Mouse (Mus musculus): Measurements from ENCODE around the gene Fbxw7. TPM values are rescaled to one million over a fixed set of nuclear protein-coding genes. Genes with fewer than 3 reads are reported as not detected.

The Fbxw7 gene
- polyA plus RNA-seq, 1 experiment from 2014 or later: 15.5 TPM

DNA sequence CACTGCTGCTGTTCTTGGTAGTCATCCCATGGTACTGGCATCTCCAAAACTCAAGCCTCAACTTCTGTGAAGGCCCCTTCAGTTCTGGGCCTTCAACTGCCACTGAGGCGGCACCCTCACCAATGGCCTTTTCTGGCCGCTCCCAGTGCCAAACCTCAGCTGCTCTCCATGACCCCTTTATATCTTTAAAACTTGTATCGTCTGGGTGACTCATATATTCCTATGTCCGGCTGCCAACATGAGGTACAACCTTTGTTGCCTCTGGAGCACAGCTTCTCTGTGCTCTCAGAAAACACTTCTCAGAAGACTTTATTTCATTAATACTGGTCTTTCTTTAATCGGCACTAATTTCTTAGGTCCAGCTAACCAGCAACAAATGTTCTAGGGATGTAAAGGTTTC, 75.9 kb downstream of the Fbxw7 start:
- WGBS: 94% methylated on average over 5 of the region's 5 CpGs
- Histone ChIP-seq H3K4me1 (ENCODE audit: control insufficient read depth, insufficient read depth, low read length) (no peaks in the 10 kb centered on the region), H3K4me3 (ENCODE audit: low read depth, low read length) (no peak overlapping the region), H3K36me3 (ENCODE audit: control insufficient read depth, insufficient read depth, low read length) (no peaks in the 10 kb centered on the region), H3K27ac (ENCODE audit: low read depth, low read length) (no peak overlapping the region), H3K9ac (ENCODE audit: low read length) (no peak overlapping the region), H3K27me3 (ENCODE audit: control insufficient read depth, insufficient read depth, low read length) (no peaks in the 10 kb centered on the region), H3K9me3 (ENCODE audit: control insufficient read depth, low read length) (no peaks in the 10 kb centered on the region), H3K4me2 (no peak overlapping the region)
- DNase-seq (ENCODE audit: low spot score, missing footprints) (no peak), ATAC-seq (ENCODE audit: low FRiP score) (no peak)

DNA sequence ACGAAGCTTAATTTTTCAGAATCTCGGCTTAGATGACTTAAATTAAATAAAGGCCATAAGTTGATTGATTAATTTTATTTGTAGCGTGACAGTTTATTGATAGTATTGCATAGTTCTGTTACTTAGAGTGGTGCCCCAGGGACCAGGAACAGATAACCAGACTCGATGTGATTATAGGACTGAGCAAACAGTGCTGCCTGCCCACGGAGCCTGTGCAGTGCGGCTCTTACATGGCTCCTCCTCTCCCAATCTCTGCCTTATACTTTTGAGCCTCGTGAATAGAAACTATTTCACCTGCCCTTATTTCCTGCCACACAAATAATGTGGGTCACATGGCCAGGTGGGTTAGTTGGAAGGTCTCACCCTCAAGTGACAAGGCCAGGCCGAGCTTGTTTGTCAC, 82.9 kb downstream of the Fbxw7 start:
- H3K9me3 ChIP-seq (ENCODE audit: control insufficient read depth, low read length): no peaks in the 10 kb centered on the region
- no peaks in the 10 kb centered on the region for H3K4me1 ChIP-seq (ENCODE audit: control insufficient read depth, insufficient read depth, low read length)
- no peak for ATAC-seq (ENCODE audit: low FRiP score)
- H3K36me3 ChIP-seq (ENCODE audit: control insufficient read depth, insufficient read depth, low read length): no peaks in the 10 kb centered on the region
- H3K9ac ChIP-seq (ENCODE audit: low read length): no peak overlapping the region
- 93% methylated on average over 8 of the region's 8 CpGs for WGBS
- no peak for DNase-seq (ENCODE audit: low spot score, missing footprints)
- H3K27ac ChIP-seq (ENCODE audit: low read depth, low read length): no peak overlapping the region
- no peak overlapping the region for H3K4me3 ChIP-seq (ENCODE audit: low read depth, low read length)
- no peaks in the 10 kb centered on the region for H3K27me3 ChIP-seq (ENCODE audit: control insufficient read depth, insufficient read depth, low read length)
- H3K4me2 ChIP-seq: no peak overlapping the region

DNA sequence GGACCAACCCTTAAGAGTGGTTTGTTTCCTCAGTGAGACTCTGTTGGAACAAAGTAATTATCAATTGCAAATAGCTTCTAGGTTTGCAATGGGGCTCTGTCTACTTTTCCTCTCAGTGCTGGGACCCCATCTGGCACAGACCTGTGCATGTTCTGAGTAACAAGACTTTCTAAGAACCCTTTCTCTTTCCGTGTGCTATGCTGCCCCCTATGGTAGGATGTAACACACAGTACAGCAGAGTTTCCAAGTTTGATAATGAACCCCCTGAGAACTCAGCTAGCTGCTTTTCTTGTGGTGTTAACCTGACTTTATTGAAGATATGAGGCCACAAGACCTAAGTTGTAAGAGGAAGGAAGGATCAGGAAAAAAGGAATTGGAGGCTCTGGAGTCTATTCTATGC, 91.5 kb downstream of the Fbxw7 start:
- no peak overlapping the region for H3K27ac ChIP-seq (ENCODE audit: low read depth, low read length)
- no peak overlapping the region for H3K4me2 ChIP-seq
- no peak overlapping the region for H3K4me3 ChIP-seq (ENCODE audit: low read depth, low read length)
- no peak for ATAC-seq (ENCODE audit: low FRiP score)
- no peaks in the 10 kb centered on the region for H3K36me3 ChIP-seq (ENCODE audit: control insufficient read depth, insufficient read depth, low read length)
- H3K9ac ChIP-seq (ENCODE audit: low read length): no peak overlapping the region
- DNase-seq (ENCODE audit: low spot score, missing footprints): no peak
- no peaks in the 10 kb centered on the region for H3K27me3 ChIP-seq (ENCODE audit: control insufficient read depth, insufficient read depth, low read length)
- no peaks in the 10 kb centered on the region for H3K4me1 ChIP-seq (ENCODE audit: control insufficient read depth, insufficient read depth, low read length)
- WGBS: 25% methylated on average over 1 of the region's 1 CpGs
- H3K9me3 ChIP-seq (ENCODE audit: control insufficient read depth, low read length): no peaks in the 10 kb centered on the region

DNA sequence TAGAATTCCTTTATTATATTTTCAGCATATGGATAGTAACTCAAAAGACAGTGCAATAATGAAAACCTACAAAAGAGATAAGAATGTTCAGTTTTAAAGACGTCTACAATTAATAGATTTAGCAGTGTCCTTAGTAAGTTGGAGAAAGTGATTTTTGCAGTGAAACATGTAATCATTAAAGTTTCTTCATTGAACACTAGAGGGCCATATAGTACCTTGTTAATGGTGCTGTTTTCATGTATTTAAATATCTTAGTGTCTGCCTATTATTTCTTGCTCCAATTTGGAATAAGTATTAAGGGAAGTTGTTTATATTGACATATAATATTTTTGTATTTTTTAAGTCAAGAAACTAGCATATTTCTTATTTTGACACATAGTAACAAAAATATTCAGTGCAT, 99.2 kb downstream of the Fbxw7 start:
- no peak overlapping the region for H3K27ac ChIP-seq (ENCODE audit: low read depth, low read length)
- H3K4me1 ChIP-seq (ENCODE audit: control insufficient read depth, insufficient read depth, low read length): no peaks in the 10 kb centered on the region
- H3K9me3 ChIP-seq (ENCODE audit: control insufficient read depth, low read length): no peaks in the 10 kb centered on the region
- no peaks in the 10 kb centered on the region for H3K27me3 ChIP-seq (ENCODE audit: control insufficient read depth, insufficient read depth, low read length)
- no peak overlapping the region for H3K9ac ChIP-seq (ENCODE audit: low read length)
- no peaks in the 10 kb centered on the region for H3K36me3 ChIP-seq (ENCODE audit: control insufficient read depth, insufficient read depth, low read length)
- H3K4me3 ChIP-seq (ENCODE audit: low read depth, low read length): no peak overlapping the region
- DNase-seq (ENCODE audit: low spot score, missing footprints): no peak
- 67% methylated on average over 1 of the region's 1 CpGs for WGBS
- ATAC-seq (ENCODE audit: low FRiP score): no peak
- H3K4me2 ChIP-seq: no peak overlapping the region

DNA sequence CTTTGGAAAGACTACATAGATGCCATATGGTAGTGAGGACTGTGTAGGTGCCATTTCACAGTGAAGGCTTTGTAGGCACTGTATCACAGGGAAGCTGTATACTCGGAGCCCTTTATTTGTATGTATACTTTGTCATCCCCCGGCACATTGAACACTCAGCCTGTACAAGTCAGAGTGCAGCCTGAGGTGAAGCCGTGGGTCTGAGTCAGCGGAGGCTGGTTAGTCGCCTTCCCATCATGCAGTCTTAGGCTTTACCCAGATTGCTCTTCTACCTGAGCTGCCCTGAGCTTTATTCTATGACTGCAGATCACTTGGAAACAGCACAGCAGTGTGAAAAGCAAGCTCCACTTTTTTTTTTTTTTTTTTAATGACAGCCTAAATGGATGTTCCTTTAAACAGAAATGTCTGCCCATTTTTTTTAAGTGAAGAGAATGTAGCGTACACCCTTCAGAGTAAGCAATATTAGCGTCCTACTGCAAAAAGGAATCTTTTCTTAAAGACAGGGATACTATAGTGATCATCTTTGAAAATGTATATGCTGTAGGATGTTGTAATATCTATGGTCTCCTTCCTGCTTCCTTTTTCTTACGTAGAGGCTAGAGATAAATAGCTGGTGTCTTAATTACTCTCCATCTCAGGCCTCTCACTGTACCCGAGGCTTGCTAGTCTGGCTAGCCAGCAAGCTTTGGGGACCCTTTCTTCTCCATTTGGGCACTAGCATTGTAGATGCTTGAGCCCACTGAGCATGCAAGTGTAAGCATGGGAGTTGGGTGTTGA, 103.0 kb downstream of the Fbxw7 start:
- Histone ChIP-seq H3K4me3 (ENCODE audit: low read depth, low read length) (no peak overlapping the region), H3K4me2 (no peak overlapping the region), H3K36me3 (ENCODE audit: control insufficient read depth, insufficient read depth, low read length) (no peaks in the 10 kb centered on the region), H3K9ac (ENCODE audit: low read length) (no peak overlapping the region), H3K4me1 (ENCODE audit: control insufficient read depth, insufficient read depth, low read length) (no peaks in the 10 kb centered on the region), H3K27ac (ENCODE audit: low read depth, low read length) (no peak overlapping the region), H3K27me3 (ENCODE audit: control insufficient read depth, insufficient read depth, low read length) (no peaks in the 10 kb centered on the region), H3K9me3 (ENCODE audit: control insufficient read depth, low read length) (no peaks in the 10 kb centered on the region)
- no peak for ATAC-seq (ENCODE audit: low FRiP score)
- WGBS: 91% methylated on average over 9 of the region's 9 CpGs
- DNase-seq (ENCODE audit: low spot score, missing footprints): no peak

DNA sequence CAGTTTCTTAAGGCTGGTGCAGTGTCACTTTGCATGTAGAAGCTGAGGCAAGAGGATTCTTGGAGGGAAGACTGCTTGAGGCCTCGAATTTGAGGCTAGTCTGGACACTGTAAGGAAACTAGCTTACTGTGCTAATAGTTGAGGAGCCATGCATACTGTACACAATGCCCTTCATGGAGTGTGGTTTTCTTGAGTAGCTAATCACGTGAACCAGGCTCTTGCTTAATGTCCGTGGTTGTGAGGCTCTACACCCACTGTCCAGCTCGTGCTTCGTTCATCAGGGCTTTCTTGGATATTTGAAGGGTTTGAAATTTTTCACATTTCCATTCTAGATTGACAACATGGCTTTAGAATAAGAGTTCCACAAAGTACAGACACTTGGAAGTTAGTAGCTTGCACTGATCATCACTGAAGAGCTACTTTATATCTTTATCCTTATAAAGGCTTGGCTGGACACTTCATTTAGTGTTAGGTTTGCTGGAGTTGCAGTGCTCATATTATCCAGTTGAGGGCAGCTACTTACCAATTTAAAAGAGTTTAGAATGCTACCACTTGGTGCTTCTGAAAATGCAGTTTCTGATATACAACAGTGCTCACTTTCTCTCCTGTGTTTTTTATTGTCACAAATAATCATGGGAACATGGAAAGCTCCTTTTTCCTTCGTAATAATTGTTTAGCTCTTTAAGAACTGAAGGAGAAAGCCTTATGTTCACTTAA, 106.8 kb downstream of the Fbxw7 start:
- H3K4me2 ChIP-seq: no peak overlapping the region
- no peaks in the 10 kb centered on the region for H3K4me1 ChIP-seq (ENCODE audit: control insufficient read depth, insufficient read depth, low read length)
- H3K4me3 ChIP-seq (ENCODE audit: low read depth, low read length): no peak overlapping the region
- ATAC-seq (ENCODE audit: low FRiP score) (no peak), DNase-seq (ENCODE audit: low spot score, missing footprints) (no peak)
- WGBS: 82% methylated on average over 6 of the region's 6 CpGs
- no peaks in the 10 kb centered on the region for H3K9me3 ChIP-seq (ENCODE audit: control insufficient read depth, low read length)
- H3K27me3 ChIP-seq (ENCODE audit: control insufficient read depth, insufficient read depth, low read length): no peaks in the 10 kb centered on the region
- H3K36me3 ChIP-seq (ENCODE audit: control insufficient read depth, insufficient read depth, low read length): no peaks in the 10 kb centered on the region
- H3K9ac ChIP-seq (ENCODE audit: low read length): no peak overlapping the region
- H3K27ac ChIP-seq (ENCODE audit: low read depth, low read length): no peak overlapping the region

DNA sequence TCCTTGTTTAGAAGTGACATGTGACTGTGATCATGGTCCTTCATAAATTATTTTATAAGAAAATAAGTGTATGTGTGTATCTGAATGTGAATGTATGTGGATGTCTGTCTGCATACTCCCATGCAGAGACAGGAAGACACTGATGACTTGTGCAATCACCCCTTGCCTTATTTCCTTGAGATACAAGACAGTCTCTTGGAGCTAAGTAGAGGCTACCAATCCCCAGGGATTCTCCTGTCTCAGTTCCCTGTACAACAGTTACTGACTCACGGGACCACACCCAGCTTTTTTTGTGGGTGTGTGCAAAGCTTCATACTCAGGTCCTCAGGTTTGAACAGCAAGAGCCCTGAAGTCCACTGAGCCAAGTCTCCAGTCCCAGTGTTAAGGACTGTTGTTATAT, 108.2 kb downstream of the Fbxw7 start:
- Histone ChIP-seq H3K36me3 (ENCODE audit: control insufficient read depth, insufficient read depth, low read length) (no peaks in the 10 kb centered on the region), H3K9ac (ENCODE audit: low read length) (no peak overlapping the region), H3K27me3 (ENCODE audit: control insufficient read depth, insufficient read depth, low read length) (no peaks in the 10 kb centered on the region), H3K4me1 (ENCODE audit: control insufficient read depth, insufficient read depth, low read length) (no peaks in the 10 kb centered on the region), H3K4me2 (no peak overlapping the region), H3K9me3 (ENCODE audit: control insufficient read depth, low read length) (no peaks in the 10 kb centered on the region), H3K27ac (ENCODE audit: low read depth, low read length) (no peak overlapping the region), H3K4me3 (ENCODE audit: low read depth, low read length) (no peak overlapping the region)
- DNase-seq (ENCODE audit: low spot score, missing footprints): no peak
- 84% methylated on average over 1 of the region's 1 CpGs for WGBS
- no peak for ATAC-seq (ENCODE audit: low FRiP score)

DNA sequence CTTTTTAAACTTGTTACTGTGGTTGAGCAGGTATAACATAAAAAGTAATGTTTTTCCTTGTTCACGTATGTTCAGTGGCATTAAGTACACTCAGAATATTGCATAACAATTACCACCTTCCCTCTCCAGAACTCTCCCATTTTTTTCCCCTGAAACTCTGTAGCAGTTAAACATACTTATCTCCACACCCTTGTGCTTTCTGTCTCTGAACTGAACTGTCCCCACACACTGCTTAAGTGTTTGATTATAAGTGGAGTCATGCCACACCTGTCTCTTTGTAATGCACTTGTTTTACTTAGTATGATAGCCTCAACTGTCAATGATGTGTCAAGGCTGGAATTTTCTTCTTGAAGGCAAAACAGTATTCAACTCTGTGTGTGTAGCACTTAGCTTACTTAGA, 108.6 kb downstream of the Fbxw7 start:
- Histone ChIP-seq H3K36me3 (ENCODE audit: control insufficient read depth, insufficient read depth, low read length) (no peaks in the 10 kb centered on the region), H3K27ac (ENCODE audit: low read depth, low read length) (no peak overlapping the region), H3K27me3 (ENCODE audit: control insufficient read depth, insufficient read depth, low read length) (no peaks in the 10 kb centered on the region), H3K4me1 (ENCODE audit: control insufficient read depth, insufficient read depth, low read length) (no peaks in the 10 kb centered on the region), H3K9me3 (ENCODE audit: control insufficient read depth, low read length) (no peaks in the 10 kb centered on the region), H3K4me2 (no peak overlapping the region), H3K9ac (ENCODE audit: low read length) (no peak overlapping the region), H3K4me3 (ENCODE audit: low read depth, low read length) (no peak overlapping the region)
- ATAC-seq (ENCODE audit: low FRiP score) (no peak), DNase-seq (ENCODE audit: low spot score, missing footprints) (no peak)
- 91% methylated on average over 1 of the region's 1 CpGs for WGBS

DNA sequence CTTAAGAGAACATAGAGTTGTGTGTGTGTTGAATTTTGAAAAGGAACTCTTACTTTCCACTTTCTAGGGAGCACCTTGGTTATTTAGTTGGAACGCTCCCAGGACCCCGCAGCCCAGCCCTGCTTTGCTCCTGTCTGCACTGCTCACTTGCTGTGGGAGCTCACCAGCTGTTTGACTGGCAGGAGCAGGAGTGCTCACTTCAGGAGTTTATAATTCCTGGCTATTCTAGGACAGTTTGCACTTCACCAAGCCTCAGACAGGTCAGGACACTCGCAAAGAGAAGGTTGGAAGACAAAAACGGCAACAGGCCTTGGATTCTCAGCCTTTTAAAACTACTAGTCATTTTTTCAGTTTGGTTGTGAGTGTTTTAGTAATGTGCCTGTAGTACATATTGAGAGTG, 110.2 kb downstream of the Fbxw7 start:
- DNase-seq (ENCODE audit: low spot score, missing footprints): no peak
- WGBS: 78% methylated on average over 4 of the region's 4 CpGs

More for the DNA sequence above, 110.2 kb downstream of the Fbxw7 start:
- no peak overlapping the region for H3K4me3 ChIP-seq (ENCODE audit: low read depth, low read length)
- no peak overlapping the region for H3K27ac ChIP-seq (ENCODE audit: low read depth, low read length)
- no peaks in the 10 kb centered on the region for H3K36me3 ChIP-seq (ENCODE audit: control insufficient read depth, insufficient read depth, low read length)
- H3K4me1 ChIP-seq (ENCODE audit: control insufficient read depth, insufficient read depth, low read length): no peaks in the 10 kb centered on the region
- no peak overlapping the region for H3K4me2 ChIP-seq
- H3K9ac ChIP-seq (ENCODE audit: low read length): no peak overlapping the region
- ATAC-seq (ENCODE audit: low FRiP score): no peak
- H3K9me3 ChIP-seq (ENCODE audit: control insufficient read depth, low read length): no peaks in the 10 kb centered on the region
- no peaks in the 10 kb centered on the region for H3K27me3 ChIP-seq (ENCODE audit: control insufficient read depth, insufficient read depth, low read length)
